Mouse (Mus musculus) myocyte (in vitro differentiated cells): Measurements from ENCODE around the gene Cldnd1.

ENCODE experiments used
- CEBPB ChIP-seq: IDR thresholded peaks from 2 replicates; pipeline ENCODE4 v1.6.1; 2011; ENCODE audit warnings: mild to moderate bottlenecking, moderate library complexity; ENCODE audit not compliant: poor library complexity, insufficient read depth, severe bottlenecking
- E2F4 ChIP-seq: IDR thresholded peaks from one replicate; pipeline ENCODE4 v1.6.1; 2011; ENCODE audit warnings: mild to moderate bottlenecking, control low read depth, moderate library complexity; ENCODE audit not compliant: insufficient read depth
- MAX ChIP-seq: IDR thresholded peaks from one replicate; pipeline ENCODE4 v1.6.1; 2011; ENCODE audit warnings: low read depth, mild to moderate bottlenecking, control low read depth
- MYOD1 ChIP-seq, 3 experiments: IDR thresholded peaks; one replicate each; pipeline ENCODE4 v1.6.1; 2011; ENCODE audit warnings: control low read depth in 2 of 3, low read depth in 2 of 3, mild to moderate bottlenecking in 2 of 3, moderate library complexity in 1 of 3; ENCODE audit not compliant: insufficient read length in 2 of 3, control insufficient read depth in 1 of 3
- MYOG ChIP-seq, 3 experiments: IDR thresholded peaks; one replicate each; pipeline ENCODE4 v1.6.1; 2011; ENCODE audit warnings: control low read depth in 2 of 3, low read depth in 2 of 3, mild to moderate bottlenecking in 2 of 3; ENCODE audit not compliant: insufficient read length in 2 of 3, control insufficient read depth in 1 of 3, insufficient read depth in 1 of 3
- POLR2A ChIP-seq: IDR thresholded peaks from one replicate; pipeline ENCODE4 v1.6.1; 2011; ENCODE audit warnings: low read depth, mild to moderate bottlenecking, control low read depth, moderate library complexity; ENCODE audit not compliant: insufficient read length
- POLR2AphosphoS2 ChIP-seq: IDR thresholded peaks from one replicate; pipeline ENCODE4 v1.6.1; 2011; ENCODE audit warnings: low read depth, control low read depth; ENCODE audit not compliant: insufficient read length
- REST ChIP-seq: IDR thresholded peaks from one replicate; pipeline ENCODE4 v1.6.1; 2011; ENCODE audit warnings: mild to moderate bottlenecking, control low read depth, moderate library complexity; ENCODE audit not compliant: insufficient read depth, insufficient read length
- SRF ChIP-seq: IDR thresholded peaks from one replicate; pipeline ENCODE4 v1.6.1; 2011; ENCODE audit warnings: low read depth; ENCODE audit not compliant: control insufficient read depth, insufficient read length
- TCF12 ChIP-seq: IDR thresholded peaks from one replicate; pipeline ENCODE4 v1.6.1; 2011; ENCODE audit warnings: mild to moderate bottlenecking, control low read depth; ENCODE audit not compliant: poor library complexity, insufficient read depth, severe bottlenecking
- TCF3 ChIP-seq: IDR thresholded peaks from one replicate; pipeline ENCODE4 v1.6.1; 2011; ENCODE audit warnings: low read depth, control low read depth; ENCODE audit not compliant: insufficient read length
- USF1 ChIP-seq: IDR thresholded peaks from one replicate; pipeline ENCODE4 v1.6.1; 2011; ENCODE audit warnings: low read depth, mild to moderate bottlenecking, control low read depth, moderate library complexity

- TF ChIP-seq CEBPB (no peak), MYOD1 (IDR thresholded peaks at IDR 0.05; ENCODE audit: control insufficient read depth in 1 of 3, insufficient read length in 2 of 3, low read depth in 2 of 3) (no peak), MAX (no peak), POLR2A (no peak), TCF12 (no peak), USF1 (no peak), MYOG (IDR thresholded peaks at IDR 0.05; ENCODE audit: control insufficient read depth in 1 of 3, insufficient read depth in 1 of 3, insufficient read length in 2 of 3, low read depth in 2 of 3) (no peak), POLR2AphosphoS2 (no peak), E2F4 (no peak), SRF (no peak), REST (no peak), TCF3 (no peak)
Measured at GRCm38 (mm10) chr16:58740751-58741150, 13.0 kb downstream of the Cldnd1 start.
